Mouse (Mus musculus) gastrocnemius, postnatal 14 days (tissue): ENCODE measurements around the gene Mfsd2a. TPM values are rescaled to one million over a fixed set of nuclear protein-coding genes. Genes with fewer than 3 reads are reported as not detected.

Experiments used
- DNase-seq: peaks from one replicate; pipeline ENCODE4 v3.0.0; 2021; ENCODE audit warnings: mixed read lengths
- intact Hi-C: fragments of 180-260 bp; cut with DNase I; formaldehyde crosslinking; loops from one replicate; pipeline ENCODE4 v1.15.1; 2025; ENCODE audit warnings: low total_unique reads
- total RNA-seq, 2 experiments: library from RNA; stranded (reverse); gene quantifications; 2 replicates each; pipeline ENCODE4 v1.2.3; 2021

The Mfsd2a gene
- total RNA-seq, 2 experiments from 2014 or later = 0.24 to 0.68 TPM

DNA sequence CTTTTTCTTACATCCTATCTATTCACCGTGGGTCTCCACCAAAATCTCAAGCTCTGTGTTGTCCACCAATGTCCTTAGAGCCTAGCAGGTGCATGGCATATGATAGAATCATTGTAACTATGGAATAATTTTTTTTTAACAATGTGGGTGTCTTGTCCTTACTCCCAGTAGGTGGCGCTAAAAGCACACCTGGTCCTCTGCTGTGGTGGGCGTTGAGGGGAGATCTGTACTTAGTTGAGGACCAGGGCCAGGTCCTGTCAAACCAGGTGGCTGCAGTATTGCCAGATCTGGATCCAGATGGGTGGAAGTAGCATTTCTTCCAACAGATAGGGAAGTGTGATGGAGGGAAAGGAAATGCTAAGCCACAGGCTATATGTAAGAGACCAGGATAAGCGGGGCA is 16.6 kb downstream of the Mfsd2a start:
- intact Hi-C loops = loop anchor here (2.0 kb wide), 1 partner anchor 40 kb away; no protein-coding TSS in a partner anchor
- DNase-seq = no peak

GRCm38 (mm10) chr4:122939048-122939796 is 21.8 kb downstream of the Mfsd2a start:
- DNase-seq = no peak
- intact Hi-C loops = no loop called here

- peak; percentile 39 for DNase-seq
- intact Hi-C loops = no loop called here
These were observed 23.5 kb downstream of the Mfsd2a start for GRCm38 (mm10) chr4:122937489-122937888.

DNA sequence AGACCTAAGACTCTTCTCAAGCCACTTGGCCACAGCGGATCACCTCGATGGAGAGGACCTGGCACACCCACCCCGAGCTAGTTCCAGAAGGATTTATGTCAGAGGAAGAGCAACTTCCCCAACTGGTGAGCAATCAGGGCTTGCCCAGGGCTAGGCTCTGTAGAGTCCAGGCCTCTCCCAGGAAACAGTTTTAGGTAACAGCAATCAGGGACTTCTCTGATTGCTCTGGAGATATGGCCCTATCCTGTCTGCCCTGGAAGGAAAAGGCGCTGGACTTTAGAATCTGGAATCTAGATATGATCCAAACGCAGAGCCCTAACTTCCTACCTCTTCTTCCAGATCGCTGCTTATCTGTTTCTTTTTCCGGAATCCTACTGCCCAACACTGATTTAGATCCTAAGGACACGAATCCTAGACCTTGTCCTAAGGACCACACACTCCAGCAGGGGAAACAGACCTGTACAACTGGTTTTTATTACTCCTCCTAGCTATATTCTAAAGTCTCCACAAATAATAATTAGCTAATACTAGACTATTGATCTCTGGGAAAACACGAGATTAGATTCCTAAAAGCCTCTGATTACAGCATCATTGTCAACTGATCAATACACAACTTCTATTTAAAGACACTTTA is 25.4 kb downstream of the Mfsd2a start:
- DNase-seq = no peak
- intact Hi-C loops = no loop called here

DNA sequence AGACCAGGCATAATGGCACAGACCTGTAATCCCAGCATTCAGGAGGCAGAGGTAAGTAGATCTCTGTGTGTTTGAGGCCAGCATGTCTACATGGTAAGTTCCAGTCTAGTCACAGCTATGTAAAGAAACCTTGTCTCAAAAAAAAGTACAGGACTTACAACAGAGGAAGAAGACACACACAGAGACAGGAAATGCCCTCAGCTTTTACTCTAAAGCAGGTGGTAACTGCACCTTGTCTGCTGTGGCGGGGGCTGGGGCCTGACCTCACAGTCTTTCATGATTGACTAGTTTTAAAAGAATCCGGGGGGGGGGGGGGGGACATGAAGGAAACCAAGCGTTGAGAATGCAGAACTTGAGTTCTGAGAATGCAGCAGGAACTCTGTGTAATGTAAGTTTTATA is 27.1 kb downstream of the Mfsd2a start:
- intact Hi-C loops = no loop called here
- DNase-seq = no peak

- DNase-seq = no peak
- intact Hi-C loops = no loop called here
These were observed 27.9 kb downstream of the Mfsd2a start for GRCm38 (mm10) chr4:122933051-122933591.

DNA sequence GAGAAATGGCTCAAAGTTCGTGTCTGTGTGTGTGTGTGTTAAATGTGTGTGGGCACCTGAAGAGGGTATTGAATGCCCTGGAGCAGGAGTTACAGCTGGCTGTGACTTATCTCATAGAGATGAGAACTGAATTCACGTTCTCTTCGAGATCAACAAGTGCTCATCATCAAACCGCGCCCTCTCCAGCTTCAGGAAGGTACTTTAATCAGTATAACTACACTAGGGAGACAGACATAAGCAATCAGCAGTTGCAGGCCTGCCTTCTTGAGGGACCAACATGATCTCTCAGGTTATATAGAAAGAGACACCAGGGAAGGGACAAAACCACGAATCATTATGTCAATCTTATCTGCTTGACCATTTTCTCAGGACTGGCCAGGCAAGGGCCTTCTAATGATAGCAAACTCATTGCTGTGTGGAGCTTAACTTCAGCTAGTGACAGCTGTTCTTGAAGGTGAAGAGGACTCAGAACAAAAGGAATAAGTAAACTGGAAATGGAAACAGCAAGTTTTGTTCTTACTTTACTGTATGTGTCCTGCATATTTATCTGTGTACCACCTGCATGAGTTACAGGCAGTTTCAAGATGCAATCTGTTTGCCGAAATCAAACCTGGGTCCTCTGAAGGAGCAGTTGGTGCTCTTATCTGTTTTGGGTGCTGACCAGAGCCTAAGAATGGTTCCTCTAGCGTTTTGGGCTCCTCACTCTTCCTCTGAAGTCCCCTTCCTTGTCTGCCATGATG is 28.6 kb downstream of the Mfsd2a start:
- intact Hi-C loops = no loop called here
- DNase-seq = no peak

DNA sequence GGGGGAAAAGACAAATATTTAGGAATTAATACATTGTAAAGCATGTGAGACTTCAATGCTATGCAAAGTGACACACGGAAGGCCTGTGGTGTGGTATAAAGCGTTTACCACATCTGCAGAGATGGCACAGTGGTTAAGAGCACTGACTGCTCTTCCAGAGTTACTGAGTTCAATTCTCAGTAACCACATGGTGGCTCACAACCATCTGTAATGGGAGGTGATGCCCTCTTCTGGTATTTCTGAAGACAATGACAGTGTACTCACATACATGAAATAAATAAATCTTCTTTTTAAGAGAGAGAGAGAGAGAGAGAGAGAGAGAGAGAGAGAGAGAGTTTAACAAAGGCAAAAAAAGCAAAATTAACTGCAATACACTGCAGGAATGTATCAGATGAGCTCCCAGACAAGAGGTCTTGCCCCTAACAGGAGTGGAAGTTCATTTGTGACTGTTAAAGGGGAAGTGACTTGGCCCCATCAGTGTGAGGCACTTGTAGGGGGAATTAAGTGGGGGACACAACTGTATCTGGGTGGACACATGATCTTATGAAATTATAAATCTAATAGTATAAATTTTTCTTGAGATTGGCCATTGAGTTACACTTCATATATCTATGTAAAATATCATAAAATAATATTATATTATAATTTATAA is 29.9 kb downstream of the Mfsd2a start:
- intact Hi-C loops = no loop called here
- DNase-seq = no peak

GRCm38 (mm10) chr4:122923392-122924344 is 37.3 kb downstream of the Mfsd2a start:
- DNase-seq = peak; percentile 24
- intact Hi-C loops = no loop called here

GRCm38 (mm10) chr4:122922841-122923240 is 38.1 kb downstream of the Mfsd2a start:
- intact Hi-C loops = no loop called here
- no peak for DNase-seq

- DNase-seq = no peak
- intact Hi-C loops = no loop called here
These were observed 45.0 kb downstream of the Mfsd2a start for GRCm38 (mm10) chr4:122915985-122916384.

- peak; percentile 6 for DNase-seq
- intact Hi-C loops = loop anchor here (5.0 kb wide), 1 partner anchor 68 kb away; no protein-coding TSS in a partner anchor
These were observed 46.8 kb downstream of the Mfsd2a start for GRCm38 (mm10) chr4:122914186-122914585.

GRCm38 (mm10) chr4:122912613-122913012 is 48.4 kb downstream of the Mfsd2a start:
- intact Hi-C loops = loop anchor here (5.0 kb wide), 1 partner anchor 70 kb away; no protein-coding TSS in a partner anchor
- no peak for DNase-seq

- intact Hi-C loops = loop anchor here (5.0 kb wide), 1 partner anchor 72 kb away; no protein-coding TSS in a partner anchor
- no peak for DNase-seq
These were observed 50.4 kb downstream of the Mfsd2a start for GRCm38 (mm10) chr4:122910577-122910976.

- intact Hi-C loops = loop anchor here (5.0 kb wide), 1 partner anchor 73 kb away; no protein-coding TSS in a partner anchor
- DNase-seq = no peak
These were observed 51.3 kb downstream of the Mfsd2a start for GRCm38 (mm10) chr4:122909572-122910189.

- intact Hi-C loops = no loop called here
These were observed 55.6 kb downstream of the Mfsd2a start for GRCm38 (mm10) chr4:122905359-122905758.

DNA sequence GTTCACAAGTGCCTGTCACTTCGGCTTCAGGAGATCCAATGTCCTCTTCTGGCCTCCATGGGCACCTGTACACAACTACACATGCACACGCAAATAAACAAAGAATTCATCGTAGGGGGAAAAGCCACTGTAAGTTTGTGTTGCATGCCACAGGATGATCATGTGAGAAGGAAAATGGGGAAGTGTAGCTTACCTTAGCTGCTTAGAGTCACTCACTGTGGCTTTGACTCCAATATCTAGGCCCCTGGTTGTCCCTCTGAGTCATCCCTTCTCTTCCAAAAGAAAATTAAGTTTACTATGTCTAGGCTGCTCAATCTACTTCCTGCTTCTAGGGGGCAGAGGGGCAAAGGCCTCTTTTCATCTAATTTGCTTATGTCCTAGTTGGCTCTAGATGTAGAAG is 57.3 kb downstream of the Mfsd2a start:
- DNase-seq = no peak
- intact Hi-C loops = no loop called here

More at GRCm38 (mm10) chr4:122905359-122905758, 55.6 kb downstream of the Mfsd2a start:
- no peak for DNase-seq

DNA sequence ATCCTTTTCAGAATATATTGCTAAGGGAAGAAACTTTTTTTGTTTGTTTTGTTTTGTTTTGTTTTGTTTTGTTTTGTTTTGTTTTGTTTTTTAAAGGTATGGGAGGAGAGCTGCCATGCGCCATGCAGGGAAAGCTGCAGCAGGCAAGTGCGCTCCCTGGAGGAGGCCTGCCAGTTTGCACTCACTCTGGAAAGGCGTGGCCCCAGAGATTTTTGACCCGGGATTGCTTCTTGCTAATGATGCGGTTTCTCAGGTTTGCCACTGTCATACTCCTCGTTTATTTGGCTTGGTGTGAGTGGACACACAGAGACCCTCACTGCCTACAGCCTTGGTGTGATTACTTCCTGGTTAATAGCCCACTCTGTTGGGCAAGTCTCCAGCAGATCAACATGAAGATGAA is 58.8 kb downstream of the Mfsd2a start:
- intact Hi-C loops = no loop called here
- DNase-seq = peak; percentile 22
